Mouse (Mus musculus): ENCODE measurements around the gene Aqp1.

DNA sequence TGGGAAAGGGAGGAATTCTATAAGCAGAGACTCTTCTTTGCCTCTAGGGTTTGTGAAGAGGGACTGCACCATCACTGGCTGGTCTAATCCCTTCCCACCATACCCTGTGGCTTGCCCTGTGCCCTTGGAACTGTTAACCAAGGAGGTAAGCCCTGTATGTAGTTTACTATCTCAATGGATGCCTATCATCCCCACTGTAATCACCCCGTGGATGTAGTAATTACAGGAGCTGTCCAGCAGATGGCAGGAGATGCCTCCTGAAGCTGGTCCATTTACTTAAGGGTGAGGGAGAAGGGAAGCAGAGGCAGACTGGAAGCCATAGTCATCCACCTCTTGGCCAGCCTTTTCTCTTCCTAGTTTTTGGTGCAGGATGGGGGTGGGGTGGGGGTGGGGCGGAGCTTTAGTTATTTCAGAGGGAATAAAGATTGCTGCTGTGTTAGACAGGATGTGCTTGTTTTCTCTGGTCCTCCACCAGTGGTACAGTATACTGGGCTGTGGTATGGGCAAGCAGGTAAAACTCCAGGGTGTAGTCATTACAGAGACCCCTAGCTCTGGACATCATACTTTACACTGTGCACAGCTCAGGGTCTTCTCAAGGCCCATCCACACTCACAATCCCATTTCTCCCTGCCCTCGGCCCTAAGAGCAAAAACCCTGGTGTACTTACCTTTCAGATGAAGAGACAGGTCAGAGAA lies 43.6 kb downstream of the Aqp1 start:
- TF ChIP-seq CTCF (IDR thresholded peaks at IDR 0.05) (peak; percentile 82), EP300 (IDR thresholded peaks at IDR 0.05) (no peak)

All from lung, postnatal 0 days (tissue).